Mouse (Mus musculus): Measurements from ENCODE around the gene Gsdma.

GRCm38 (mm10) chr11:98693201-98693600 is 29.1 kb downstream of the Gsdma start:
- TF ChIP-seq CTCF (IDR thresholded peaks at IDR 0.05; ENCODE audit: low read depth): no peak
- no peak for TF ChIP-seq EP300 (IDR thresholded peaks at IDR 0.05; ENCODE audit: low read depth)

All from heart, postnatal 0 days (tissue).